Mouse (Mus musculus) bone marrow, adult 2 months (tissue): ENCODE measurements around the gene Plekha1. TPM values are rescaled to one million over a fixed set of nuclear protein-coding genes. Genes with fewer than 3 reads are reported as not detected.

Experiments
- H3K27ac ChIP-seq: fragments of 200-500 bp; 2 replicates; pipeline ENCODE4 v1.5.1; 2012; ENCODE audit warnings: low read depth, mild to moderate bottlenecking, control low read depth, inconsistent platforms, low read length; ENCODE audit not compliant: control insufficient read depth, poor library complexity, insufficient read depth
- H3K4me1 ChIP-seq: fragments of 200-500 bp; 2 replicates; pipeline ENCODE4 v1.6.1; 2011; ENCODE audit warnings: low read length; ENCODE audit not compliant: control insufficient read depth, insufficient read depth
- H3K4me3 ChIP-seq: fragments of 200-500 bp; replicated peaks from 2 replicates; pipeline ENCODE3; 2011; ENCODE audit warnings: mild to moderate bottlenecking, low read depth, low read length, control low read depth; ENCODE audit not compliant: control insufficient read depth
- CTCF ChIP-seq: fragments of 200-500 bp; IDR thresholded peaks from 2 replicates; pipeline ENCODE4 v1.5.1; 2011; ENCODE audit warnings: low read length, control low read depth; ENCODE audit not compliant: control insufficient read depth, insufficient read depth
- POLR2A ChIP-seq: fragments of 200-500 bp; IDR thresholded peaks from 2 replicates; pipeline ENCODE4 v1.6.1; 2011; ENCODE audit warnings: low read depth, mild to moderate bottlenecking, control low read depth, low read length, borderline replicate concordance; ENCODE audit not compliant: control insufficient read depth
- WGBS: fragments of 180-500 bp; shearing (Covaris S2); methylation state at CpG from one replicate; pipeline ENCODE4 v1.1.7; 2018; 5-methylcytosine and 5-hydroxymethylcytosine counted together
- polyA plus RNA-seq: library from polyadenylated mRNA; stranded (reverse); fragments of >200 nt; gene quantifications from 2 replicates; pipeline ENCODE4 v1.2.4, GENCODE M21; 2011; ENCODE audit warnings: low replicate concordance; ENCODE audit not compliant: missing spikeins, insufficient read depth, insufficient read length

Gene Plekha1
- polyA plus RNA-seq, 1 experiment = 13.4 TPM

DNA sequence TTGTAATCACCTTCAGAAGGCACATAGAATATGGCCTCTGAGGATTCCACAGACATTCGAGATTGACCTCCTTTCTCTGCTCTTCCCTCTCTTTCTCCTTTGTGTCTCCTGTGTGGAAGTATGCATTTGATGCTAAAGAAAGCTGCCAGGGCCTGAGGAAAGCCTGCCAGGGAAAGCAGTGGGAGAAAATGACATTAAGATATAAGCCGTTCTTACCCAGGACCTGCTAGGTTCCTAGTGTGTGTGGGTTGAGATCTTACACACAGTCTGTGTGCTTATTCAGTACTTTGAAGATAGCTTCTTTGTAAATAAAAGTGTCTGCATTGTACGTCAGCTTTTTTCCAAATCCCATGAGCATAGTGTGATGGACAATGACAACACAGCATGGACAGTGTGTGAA, 30.5 kb downstream of the Plekha1 start:
- 80% methylated on average over 3 of the region's 3 CpGs for WGBS
- peaks cover 3% of the 10 kb centered on the region; the same call in 1 of the 2 replicates for H3K4me1 ChIP-seq
- H3K27ac ChIP-seq = no peak overlapping the region
- TF ChIP-seq CTCF = no peak
- TF ChIP-seq POLR2A = no peak
- no peak overlapping the region for H3K4me3 ChIP-seq

GRCm38 (mm10) chr7:130897201-130897600, 31.6 kb downstream of the Plekha1 start:
- no peak overlapping the region for H3K27ac ChIP-seq
- WGBS = 89% methylated on average over 10 of the region's 10 CpGs
- TF ChIP-seq POLR2A = no peak
- no peak for TF ChIP-seq CTCF
- peaks cover 3% of the 10 kb centered on the region; the same call in 1 of the 2 replicates for H3K4me1 ChIP-seq
- no peak overlapping the region for H3K4me3 ChIP-seq

- Histone ChIP-seq H3K4me3 (no peak overlapping the region), H3K4me1 (peaks cover 3% of the 10 kb centered on the region; the same call in 1 of the 2 replicates), H3K27ac (no peak overlapping the region)
- TF ChIP-seq POLR2A = no peak
- no peak for TF ChIP-seq CTCF
- WGBS = 75% methylated on average over 4 of the region's 4 CpGs
Observed at GRCm38 (mm10) chr7:130898373-130898772, 32.8 kb downstream of the Plekha1 start.

DNA sequence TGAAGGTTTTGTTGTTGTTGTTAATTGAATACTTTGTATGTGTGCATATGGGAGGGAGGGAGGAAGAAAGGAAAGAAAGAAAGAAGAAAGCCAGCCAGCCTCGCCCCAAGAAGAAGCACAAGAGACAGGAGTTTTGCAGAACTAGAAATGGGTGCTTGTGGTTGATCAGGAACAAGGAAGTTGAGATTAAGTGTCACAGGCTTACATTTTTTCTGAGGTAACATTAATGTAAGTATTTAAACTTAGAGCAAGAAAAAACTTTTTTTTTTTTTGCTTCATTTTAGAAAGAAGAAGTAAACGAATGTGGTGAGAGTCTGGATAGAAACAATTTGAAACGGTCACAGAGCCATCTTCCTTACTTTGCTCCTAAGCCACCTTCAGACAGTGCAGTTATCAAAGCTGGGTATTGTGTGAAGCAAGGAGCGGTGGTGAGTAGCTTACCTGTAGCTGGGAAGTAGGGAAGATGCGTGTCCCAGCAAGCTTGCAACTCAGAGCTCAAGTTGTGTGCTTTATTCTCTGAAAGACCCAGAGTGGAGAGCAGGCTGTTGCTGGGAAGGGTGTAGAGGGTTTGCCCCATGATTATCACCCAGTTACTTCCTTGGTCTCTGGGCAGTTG, 34.8 kb downstream of the Plekha1 start:
- Histone ChIP-seq H3K27ac (peak overlapping the region; percentile 65), H3K4me3 (no peak overlapping the region), H3K4me1 (peaks cover 2% of the 10 kb centered on the region; the same call in 1 of the 2 replicates)
- 24% methylated on average over 5 of the region's 5 CpGs for WGBS
- TF ChIP-seq CTCF = no peak
- TF ChIP-seq POLR2A = no peak

GRCm38 (mm10) chr7:130902929-130903328, 37.4 kb downstream of the Plekha1 start:
- H3K27ac ChIP-seq = no peak overlapping the region
- H3K4me3 ChIP-seq = no peak overlapping the region
- TF ChIP-seq CTCF (no peak), POLR2A (no peak)
- 71% methylated on average over 1 of the region's 1 CpGs for WGBS
- H3K4me1 ChIP-seq = peaks cover 2% of the 10 kb centered on the region; the same call in 1 of the 2 replicates

- TF ChIP-seq POLR2A (0 out of 2 replicates have a peak, but pooled peaks have one; percentile 33), CTCF (no peak)
Observed at GRCm38 (mm10) chr7:130903505-130904074, 38.0 kb downstream of the Plekha1 start.

DNA sequence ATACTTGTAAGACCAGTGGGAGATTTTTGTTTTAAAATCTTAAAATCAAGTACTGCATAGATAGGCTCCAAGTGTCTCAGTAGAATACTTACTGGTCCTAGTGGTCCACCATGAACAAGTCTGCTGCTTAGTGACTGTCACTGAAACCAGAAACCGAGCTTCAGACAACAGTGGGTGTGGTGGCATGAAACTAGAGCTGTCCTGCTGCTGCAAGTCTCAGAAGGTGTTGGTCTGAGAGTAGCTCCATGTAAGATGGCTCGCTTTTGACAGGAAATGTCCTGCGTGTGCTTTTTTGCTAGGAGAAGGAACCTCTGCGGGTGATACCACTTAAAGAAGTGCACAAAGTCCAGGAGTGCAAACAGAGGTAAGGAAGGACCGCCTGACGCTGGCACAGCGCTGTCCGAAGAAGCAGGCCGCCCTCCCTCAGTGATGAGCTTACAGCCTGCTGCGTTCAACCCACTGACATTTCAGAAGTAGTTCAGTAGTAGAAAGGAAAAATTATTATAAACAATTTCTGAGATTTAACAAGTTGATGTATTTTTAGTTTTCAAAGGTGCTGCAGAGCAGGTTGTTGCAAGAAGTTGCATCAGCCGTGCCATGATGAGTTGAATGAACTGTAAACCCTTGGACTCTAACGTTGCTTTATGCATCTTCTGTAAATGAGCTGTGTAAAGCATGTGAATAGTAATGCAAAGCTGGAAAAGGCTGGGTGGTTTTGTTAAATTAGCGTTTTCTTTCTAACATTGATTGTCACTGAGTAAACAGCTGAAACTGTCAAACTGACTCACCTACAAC, 39.2 kb downstream of the Plekha1 start:
- Histone ChIP-seq H3K4me3 (no peak overlapping the region), H3K4me1 (peaks cover 2% of the 10 kb centered on the region; the same call in 1 of the 2 replicates), H3K27ac (no peak overlapping the region)
- TF ChIP-seq CTCF (no peak), POLR2A (no peak)
- 84% methylated on average over 13 of the region's 13 CpGs for WGBS

More at GRCm38 (mm10) chr7:130903505-130904074, 38.0 kb downstream of the Plekha1 start:
- peak overlapping the region; percentile 64 for H3K4me3 ChIP-seq
- WGBS = 6% methylated on average over 16 of the region's 16 CpGs
- H3K4me1 ChIP-seq = peaks cover 2% of the 10 kb centered on the region; the same call in 1 of the 2 replicates
- peak overlapping the region; percentile 55 for H3K27ac ChIP-seq

DNA sequence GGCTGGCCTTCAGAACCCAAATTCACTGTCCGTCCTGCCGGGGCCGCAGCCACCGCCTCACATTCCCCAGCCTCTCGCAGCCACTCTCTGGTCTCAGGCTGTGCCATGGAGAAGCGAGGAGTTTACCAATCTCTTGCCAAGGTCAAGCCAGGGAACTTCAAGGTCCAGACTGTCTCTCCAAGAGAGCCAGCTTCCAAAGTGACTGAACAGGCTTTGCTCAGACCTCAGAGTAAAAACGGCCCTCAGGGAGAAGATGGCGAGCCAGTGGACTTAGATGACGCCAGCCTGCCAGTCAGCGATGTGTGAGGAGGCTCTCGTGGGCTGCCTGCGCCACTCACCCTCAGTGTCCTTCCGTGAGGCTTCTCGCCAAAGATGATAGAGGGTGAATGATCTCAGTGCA, 45.3 kb downstream of the Plekha1 start:
- H3K27ac ChIP-seq = no peak overlapping the region
- TF ChIP-seq POLR2A (no peak), CTCF (no peak)
- WGBS = 85% methylated on average over 14 of the region's 14 CpGs
- no peak overlapping the region for H3K4me3 ChIP-seq
- H3K4me1 ChIP-seq = no peaks in the 10 kb centered on the region

GRCm38 (mm10) chr7:130914693-130915363, 49.3 kb downstream of the Plekha1 start:
- H3K4me1 ChIP-seq = no peaks in the 10 kb centered on the region
- 26% methylated on average over 5 of the region's 5 CpGs for WGBS
- H3K27ac ChIP-seq = no peak overlapping the region
- TF ChIP-seq CTCF (peak; percentile 48; the same call in 1 of the 2 replicates), POLR2A (no peak)
- H3K4me3 ChIP-seq = no peak overlapping the region
